Mouse (Mus musculus): ENCODE measurements around the gene Gm42674. TPM values are rescaled to one million over a fixed set of nuclear protein-coding genes. Genes with fewer than 3 reads are reported as not detected.

Gm42674 gene
- polyA plus RNA-seq, 1 experiment from 2014 or later: not detected

DNA sequence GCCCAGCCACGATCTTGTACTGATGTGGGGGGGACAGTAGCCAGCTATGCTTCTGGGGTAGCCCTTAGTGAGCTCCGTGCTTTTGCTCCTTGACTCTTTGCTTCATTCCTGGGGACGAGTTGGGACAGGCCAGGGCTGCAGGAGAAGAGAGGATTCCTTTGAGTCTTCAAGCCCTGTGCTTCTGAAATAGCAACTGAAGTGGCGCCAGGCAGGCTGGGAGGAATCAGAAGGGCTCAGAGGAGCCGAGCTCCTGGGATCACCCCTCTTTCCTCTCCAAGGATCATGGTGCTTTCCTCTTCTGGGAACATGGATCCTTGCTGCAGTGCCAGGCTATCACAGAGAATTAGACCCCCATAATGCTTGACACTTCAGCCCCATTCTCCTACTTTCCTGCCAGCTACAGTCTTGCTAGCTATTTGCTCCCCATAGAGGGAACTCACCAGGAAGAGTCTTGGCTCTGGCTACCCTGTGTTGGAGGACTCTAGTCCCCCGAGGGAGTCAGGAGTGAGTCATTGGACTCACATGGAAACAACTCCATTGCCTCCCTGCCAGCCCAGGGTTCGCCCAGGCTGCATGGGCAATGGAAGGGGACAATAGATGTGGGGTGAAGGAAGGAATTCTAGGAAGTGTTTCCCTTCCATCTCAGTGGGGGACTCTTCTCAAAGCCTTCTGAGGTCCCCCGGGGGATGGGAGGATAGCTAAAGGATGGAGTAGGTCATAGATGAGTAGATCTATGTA lies 1.1 kb upstream of the Gm42674 start:
- H3K9me3 ChIP-seq: no peaks in the 10 kb centered on the region
- peaks cover 9% of the 10 kb centered on the region; the same call in 1 of the 2 replicates for H3K4me1 ChIP-seq (replicated peaks)
- H3K9ac ChIP-seq: no peak overlapping the region
- ATAC-seq (ENCODE audit: low FRiP score): no peak
- H3K27me3 ChIP-seq: no peaks in the 10 kb centered on the region
- no peak overlapping the region for H3K4me2 ChIP-seq
- no peak overlapping the region for H3K27ac ChIP-seq
- no peak overlapping the region for H3K4me3 ChIP-seq
- WGBS: 81% methylated on average over 8 of the region's 8 CpGs
- H3K36me3 ChIP-seq: no peaks in the 10 kb centered on the region

DNA sequence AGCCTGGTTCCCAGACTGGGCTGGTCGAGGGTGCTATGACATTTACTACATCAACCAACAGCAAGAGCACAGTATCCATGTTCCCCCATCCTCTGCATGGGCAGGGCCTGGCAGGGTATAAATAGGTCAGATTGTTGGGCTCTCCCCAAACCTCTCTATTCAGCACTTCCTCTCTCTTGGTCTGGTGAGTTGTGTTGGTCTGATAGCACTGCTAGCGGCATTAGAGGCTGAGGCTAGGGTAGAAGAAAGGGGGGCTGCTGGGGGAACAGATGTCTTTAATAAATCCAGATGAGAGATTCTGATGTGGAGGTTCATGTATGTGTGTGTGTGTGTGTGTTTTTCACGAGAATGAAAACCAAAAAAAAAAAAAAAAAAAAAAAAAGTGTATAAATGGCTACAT lies 1.9 kb downstream of the Gm42674 start, which contains the start of gene S100a4:
TSS of gene S100a4 (plus strand) at position 149 of the 400 bp plus-strand sequence.
- H3K9ac ChIP-seq: no peak within 1 kb of the TSS
- no peaks in the 10 kb centered on the region for H3K9me3 ChIP-seq
- no peak within 1 kb of the TSS for H3K4me2 ChIP-seq
- no peaks in the 10 kb centered on the region for H3K36me3 ChIP-seq
- no peak within 1 kb of the TSS for H3K27ac ChIP-seq
- no peak within 1 kb of the TSS for H3K4me3 ChIP-seq
- ATAC-seq (ENCODE audit: low FRiP score): no peak
- 77% methylated on average over 3 of the region's 3 CpGs for WGBS
- peaks cover 9% of the 10 kb centered on the region; the same call in 1 of the 2 replicates for H3K4me1 ChIP-seq (replicated peaks)
- H3K27me3 ChIP-seq: no peaks in the 10 kb centered on the region

DNA sequence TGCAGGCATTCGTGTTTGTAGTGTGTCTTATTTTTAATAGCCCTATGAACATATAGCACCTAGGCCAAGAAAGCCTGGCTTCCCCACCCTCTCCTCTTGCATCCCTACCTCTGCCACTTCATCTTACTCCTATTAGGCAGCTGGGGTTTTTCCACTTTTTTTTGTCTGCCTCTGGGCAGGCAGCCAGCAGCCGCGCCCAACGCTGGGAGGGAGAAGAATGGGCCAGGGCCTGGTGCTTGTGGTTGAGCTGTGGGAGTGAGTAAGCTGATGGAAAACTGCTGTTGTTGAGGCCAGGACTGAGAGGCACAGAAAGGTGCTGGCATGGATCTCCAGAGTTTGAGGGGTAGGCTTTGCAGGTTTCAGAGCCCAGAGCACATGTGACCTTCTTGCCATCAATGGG lies 2.7 kb downstream of the Gm42674 start:
- H3K9ac ChIP-seq: no peak overlapping the region
- no peaks in the 10 kb centered on the region for H3K36me3 ChIP-seq
- H3K27ac ChIP-seq: no peak overlapping the region
- H3K4me3 ChIP-seq: no peak overlapping the region
- no peaks in the 10 kb centered on the region for H3K9me3 ChIP-seq
- H3K27me3 ChIP-seq: no peaks in the 10 kb centered on the region
- 45% methylated on average over 4 of the region's 4 CpGs for WGBS
- ATAC-seq (ENCODE audit: low FRiP score): peak; percentile 62; the same call in 1 of the 2 replicates
- H3K4me2 ChIP-seq: no peak overlapping the region
- H3K4me1 ChIP-seq (replicated peaks): peaks cover 9% of the 10 kb centered on the region; the same call in 1 of the 2 replicates

DNA sequence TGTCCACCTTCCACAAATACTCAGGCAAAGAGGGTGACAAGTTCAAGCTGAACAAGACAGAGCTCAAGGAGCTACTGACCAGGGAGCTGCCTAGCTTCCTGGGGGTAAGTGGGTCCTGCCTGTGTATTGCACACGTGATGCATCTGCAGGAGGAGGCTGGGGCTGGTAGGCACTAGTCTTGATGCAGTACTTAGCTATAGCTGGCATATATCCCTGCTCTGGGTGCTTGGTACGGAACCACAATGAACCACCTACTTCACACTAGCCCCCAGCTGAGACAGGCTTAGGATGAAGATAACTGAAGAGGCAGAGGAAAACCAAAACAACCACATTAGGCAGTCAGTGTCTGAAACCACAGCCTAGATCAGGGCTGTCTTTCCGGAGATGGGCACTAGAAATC lies 3.3 kb downstream of the Gm42674 start:
- no peak overlapping the region for H3K9ac ChIP-seq
- H3K27ac ChIP-seq: no peak overlapping the region
- no peak for ATAC-seq (ENCODE audit: low FRiP score)
- H3K36me3 ChIP-seq: no peaks in the 10 kb centered on the region
- no peaks in the 10 kb centered on the region for H3K9me3 ChIP-seq
- no peak overlapping the region for H3K4me2 ChIP-seq
- WGBS: 82% methylated on average over 3 of the region's 3 CpGs
- H3K4me3 ChIP-seq: no peak overlapping the region
- no peaks in the 10 kb centered on the region for H3K27me3 ChIP-seq
- H3K4me1 ChIP-seq (replicated peaks): peaks cover 9% of the 10 kb centered on the region; the same call in 1 of the 2 replicates

DNA sequence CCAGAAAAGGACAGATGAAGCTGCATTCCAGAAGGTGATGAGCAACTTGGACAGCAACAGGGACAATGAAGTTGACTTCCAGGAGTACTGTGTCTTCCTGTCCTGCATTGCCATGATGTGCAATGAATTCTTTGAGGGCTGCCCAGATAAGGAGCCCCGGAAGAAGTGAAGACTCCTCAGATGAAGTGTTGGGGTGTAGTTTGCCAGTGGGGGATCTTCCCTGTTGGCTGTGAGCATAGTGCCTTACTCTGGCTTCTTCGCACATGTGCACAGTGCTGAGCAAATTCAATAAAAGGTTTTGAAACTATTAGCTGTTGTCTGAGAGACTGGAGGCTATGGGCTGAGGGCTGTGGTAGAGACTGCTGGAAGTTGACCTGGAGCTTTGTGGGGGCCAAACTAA lies 4.0 kb downstream of the Gm42674 start:
- ATAC-seq (ENCODE audit: low FRiP score): no peak
- H3K27ac ChIP-seq: no peak overlapping the region
- 0 out of 2 replicates have a peak, but pooled peaks cover 1% of the 10 kb centered on the region for H3K27me3 ChIP-seq
- H3K4me2 ChIP-seq: no peak overlapping the region
- no peak overlapping the region for H3K9ac ChIP-seq
- H3K4me3 ChIP-seq: no peak overlapping the region
- H3K9me3 ChIP-seq: no peaks in the 10 kb centered on the region
- peaks cover 9% of the 10 kb centered on the region; the same call in 1 of the 2 replicates for H3K4me1 ChIP-seq (replicated peaks)
- WGBS: 93% methylated on average over 2 of the region's 2 CpGs
- H3K36me3 ChIP-seq: no peaks in the 10 kb centered on the region

DNA sequence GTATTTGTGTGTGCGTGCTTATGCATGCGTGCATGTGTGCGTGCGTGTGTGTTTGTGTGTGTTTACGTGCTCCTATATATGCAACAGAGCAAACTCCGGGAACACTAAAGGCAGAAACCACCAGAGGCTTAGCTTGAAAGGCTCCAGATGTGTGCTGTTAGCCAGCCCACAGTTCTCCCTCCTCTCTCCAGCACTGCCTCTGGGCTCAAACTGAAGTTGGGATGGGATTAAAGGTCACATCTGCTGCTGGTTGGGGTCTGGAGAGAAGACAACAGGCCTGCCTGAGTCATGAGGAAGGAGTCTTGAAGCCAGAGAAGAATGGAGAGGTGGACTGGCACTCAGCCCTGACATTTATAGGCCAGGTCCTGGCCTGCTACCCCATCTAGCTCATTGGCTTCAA lies 4.5 kb downstream of the Gm42674 start:
- Histone ChIP-seq H3K27me3 (0 out of 2 replicates have a peak, but pooled peaks cover 4% of the 10 kb centered on the region), H3K4me1 (replicated peaks) (peaks cover 9% of the 10 kb centered on the region; the same call in 1 of the 2 replicates), H3K4me3 (no peak overlapping the region), H3K27ac (no peak overlapping the region), H3K9ac (no peak overlapping the region), H3K9me3 (no peaks in the 10 kb centered on the region), H3K36me3 (no peaks in the 10 kb centered on the region), H3K4me2 (no peak overlapping the region)
- no peak for ATAC-seq (ENCODE audit: low FRiP score)
- WGBS: 90% methylated on average over 6 of the region's 6 CpGs

DNA sequence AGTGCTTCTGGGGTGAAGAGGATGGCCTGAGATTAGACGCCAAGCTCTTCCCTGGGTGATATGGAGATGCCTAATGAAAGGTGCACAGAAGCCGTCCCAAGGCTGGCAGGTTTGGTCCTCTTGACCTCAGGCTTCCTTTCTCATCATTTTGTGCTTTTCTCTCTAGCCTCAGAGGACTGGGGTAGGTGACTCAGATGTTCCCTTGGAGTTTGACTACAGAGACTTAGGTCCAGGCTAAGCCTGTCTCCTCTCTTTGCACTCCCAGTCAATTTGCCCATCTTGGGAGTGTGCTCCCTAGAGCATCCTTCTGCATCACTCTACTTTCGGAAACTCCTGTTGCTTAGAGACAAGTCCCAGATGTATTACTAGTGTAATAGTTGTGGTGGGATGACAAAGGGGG lies 5.7 kb downstream of the Gm42674 start:
- no peaks in the 10 kb centered on the region for H3K36me3 ChIP-seq
- H3K4me2 ChIP-seq: no peak overlapping the region
- WGBS: 85% methylated on average over 3 of the region's 3 CpGs
- H3K4me1 ChIP-seq (replicated peaks): peaks cover 9% of the 10 kb centered on the region; the same call in 1 of the 2 replicates
- no peak overlapping the region for H3K9ac ChIP-seq
- no peak for ATAC-seq (ENCODE audit: low FRiP score)
- no peak overlapping the region for H3K27ac ChIP-seq
- no peaks in the 10 kb centered on the region for H3K9me3 ChIP-seq
- no peak overlapping the region for H3K4me3 ChIP-seq
- H3K27me3 ChIP-seq: 0 out of 2 replicates have a peak, but pooled peaks cover 4% of the 10 kb centered on the region

DNA sequence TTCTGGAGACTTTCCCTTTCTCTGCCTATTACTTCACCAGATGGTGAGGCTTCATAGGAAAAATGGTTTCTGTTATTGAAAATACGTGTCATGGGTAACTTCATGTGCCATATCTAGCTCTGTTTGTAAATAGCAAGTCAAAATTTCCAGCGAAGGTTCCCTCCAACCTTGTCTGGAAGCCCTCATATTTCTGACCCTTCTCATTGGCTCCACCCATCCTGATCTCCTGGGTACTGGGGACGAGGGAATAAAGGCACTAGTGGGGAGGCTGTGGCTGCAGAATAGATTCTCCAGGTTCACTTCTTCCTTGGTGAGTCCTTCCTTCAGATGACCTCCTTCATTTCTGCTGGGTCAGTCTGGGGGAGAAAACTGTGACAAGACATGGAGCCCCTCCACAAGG lies 6.5 kb downstream of the Gm42674 start, which contains the start of gene S100a5:
TSS of gene S100a5 (plus strand) at position 301 of the 400 bp plus-strand sequence.
- Histone ChIP-seq H3K4me1 (replicated peaks) (peaks cover 15% of the 10 kb centered on the region), H3K27me3 (peaks cover 6% of the 10 kb centered on the region), H3K9me3 (no peaks in the 10 kb centered on the region), H3K27ac (no peak within 1 kb of the TSS), H3K4me2 (no peak within 1 kb of the TSS), H3K4me3 (no peak within 1 kb of the TSS), H3K36me3 (no peaks in the 10 kb centered on the region), H3K9ac (no peak within 1 kb of the TSS)
- WGBS: 71% methylated on average over 3 of the region's 3 CpGs
- no peak for ATAC-seq (ENCODE audit: low FRiP score)

DNA sequence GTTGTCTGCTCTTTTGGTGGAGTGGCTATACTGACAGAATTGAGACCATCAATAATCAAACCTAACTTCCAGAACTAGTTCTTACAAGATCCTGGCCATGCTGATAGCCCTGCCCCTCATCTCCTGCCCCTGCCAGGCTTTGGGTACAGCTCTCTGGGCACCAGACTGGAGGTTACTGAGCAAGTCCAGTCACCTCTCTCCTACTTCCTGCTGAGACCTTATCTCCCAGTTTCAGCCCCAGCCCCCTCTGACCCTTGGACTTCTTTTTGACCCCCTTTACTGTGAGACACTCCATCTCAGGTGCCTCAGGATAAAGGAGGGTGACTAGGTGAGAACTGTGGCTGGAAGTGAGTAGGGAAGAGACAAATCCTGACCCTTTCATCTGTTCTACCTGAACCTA lies 7.4 kb downstream of the Gm42674 start:
- H3K36me3 ChIP-seq: no peaks in the 10 kb centered on the region
- H3K4me1 ChIP-seq (replicated peaks): peaks cover 18% of the 10 kb centered on the region
- H3K9me3 ChIP-seq: no peaks in the 10 kb centered on the region
- no peak overlapping the region for H3K9ac ChIP-seq
- no peak for ATAC-seq (ENCODE audit: low FRiP score)
- no peak overlapping the region for H3K4me3 ChIP-seq
- H3K4me2 ChIP-seq: no peak overlapping the region
- peaks cover 13% of the 10 kb centered on the region for H3K27me3 ChIP-seq
- no peak overlapping the region for H3K27ac ChIP-seq

DNA sequence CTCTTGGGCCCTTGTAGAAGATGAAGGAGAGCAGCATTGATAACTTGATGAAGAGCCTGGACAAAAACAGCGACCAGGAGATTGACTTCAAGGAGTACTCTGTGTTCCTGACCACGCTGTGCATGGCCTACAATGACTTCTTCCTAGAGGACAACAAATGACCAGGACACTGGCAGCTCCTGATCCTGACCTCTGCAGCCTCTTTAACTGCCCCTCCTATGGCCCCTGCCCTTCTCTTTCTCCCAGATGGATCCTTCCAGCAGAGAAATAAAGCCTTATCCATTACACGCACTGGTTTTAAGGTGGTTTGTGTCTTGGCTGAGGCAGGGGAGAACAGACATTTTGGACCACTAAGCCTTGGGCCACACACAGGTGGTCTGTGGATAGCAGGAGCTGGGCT lies 9.8 kb downstream of the Gm42674 start:
- 84% methylated on average over 3 of the region's 3 CpGs for WGBS

DNA sequence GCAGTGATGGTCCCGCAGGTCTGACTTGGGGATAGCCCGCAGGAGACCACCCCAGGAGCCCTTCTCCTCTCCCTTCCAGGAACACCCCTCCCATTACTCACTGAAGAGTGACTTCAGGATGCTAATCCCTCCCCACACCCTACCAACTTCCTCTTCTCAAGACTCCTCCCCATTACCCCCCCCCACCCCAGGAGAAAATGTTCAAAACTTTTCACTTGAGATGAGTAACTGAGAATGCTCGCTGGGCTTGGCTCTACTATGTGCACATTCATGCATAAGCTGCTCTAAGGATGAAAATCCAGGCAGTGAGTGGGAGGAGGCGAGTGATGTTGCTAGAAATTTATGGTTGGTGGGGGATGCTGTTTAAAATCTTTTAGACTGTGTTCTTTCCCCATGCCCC lies 10.4 kb downstream of the Gm42674 start:
- H3K27me3 ChIP-seq: peaks cover 18% of the 10 kb centered on the region
- H3K4me3 ChIP-seq: no peak overlapping the region
- H3K9ac ChIP-seq: no peak overlapping the region
- no peaks in the 10 kb centered on the region for H3K9me3 ChIP-seq
- no peak overlapping the region for H3K4me2 ChIP-seq
- ATAC-seq (ENCODE audit: low FRiP score): no peak
- no peak overlapping the region for H3K27ac ChIP-seq
- peaks cover 10% of the 10 kb centered on the region for H3K4me1 ChIP-seq (replicated peaks)
- WGBS: 69% methylated on average over 4 of the region's 4 CpGs
- H3K36me3 ChIP-seq: no peaks in the 10 kb centered on the region

More for the DNA sequence above, 9.8 kb downstream of the Gm42674 start:
- peaks cover 10% of the 10 kb centered on the region for H3K4me1 ChIP-seq (replicated peaks)
- H3K36me3 ChIP-seq: no peaks in the 10 kb centered on the region
- ATAC-seq (ENCODE audit: low FRiP score): no peak
- H3K9ac ChIP-seq: no peak overlapping the region
- no peak overlapping the region for H3K27ac ChIP-seq
- peaks cover 18% of the 10 kb centered on the region for H3K27me3 ChIP-seq
- H3K4me2 ChIP-seq: no peak overlapping the region
- no peaks in the 10 kb centered on the region for H3K9me3 ChIP-seq
- H3K4me3 ChIP-seq: no peak overlapping the region

DNA sequence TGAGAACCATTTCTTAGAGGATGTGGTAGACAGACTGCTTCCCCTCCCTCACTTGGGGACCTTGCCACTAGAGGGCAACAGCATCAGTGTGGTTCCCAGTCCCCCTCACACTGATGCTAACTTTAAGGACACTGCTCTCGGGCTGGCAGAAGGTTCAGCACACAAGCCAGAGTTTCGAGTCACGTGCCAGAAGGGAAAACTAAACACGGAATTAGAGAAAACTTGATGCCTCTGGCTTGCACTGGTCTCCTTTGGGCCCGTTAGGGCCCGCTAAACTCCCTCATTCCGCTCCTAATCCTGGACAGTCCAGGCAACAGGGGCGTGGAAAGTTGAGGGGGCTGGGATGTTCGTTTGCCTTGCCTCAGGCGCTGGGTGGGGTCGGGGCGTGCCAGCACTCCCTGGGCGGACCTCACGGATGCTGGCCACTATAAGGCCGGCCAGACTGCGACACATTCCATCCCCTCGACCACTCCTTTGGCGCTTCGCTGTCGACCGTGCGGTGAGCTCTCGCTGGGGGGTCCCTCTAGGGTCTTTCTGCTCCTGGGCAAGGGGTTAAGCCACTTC lies 11.1 kb downstream of the Gm42674 start, which contains the start of gene S100a6:
TSS of gene S100a6 (plus strand) at position 155 of the 564 bp plus-strand sequence.
- H3K9ac ChIP-seq: peak within 1 kb of the TSS; percentile 20; the same call in 1 of the 2 replicates
- ATAC-seq (ENCODE audit: low FRiP score): peak; percentile 73
- WGBS: 1% methylated on average over 23 of the region's 23 CpGs

More for the DNA sequence above, 11.1 kb downstream of the Gm42674 start, which contains the start of gene S100a6:
- H3K36me3 ChIP-seq: no peaks in the 10 kb centered on the region
- H3K9me3 ChIP-seq: no peaks in the 10 kb centered on the region
- peak within 1 kb of the TSS; percentile 62 for H3K4me2 ChIP-seq
- H3K4me1 ChIP-seq (replicated peaks): peaks cover 10% of the 10 kb centered on the region
- H3K27me3 ChIP-seq: peaks cover 18% of the 10 kb centered on the region
- H3K27ac ChIP-seq: no peak within 1 kb of the TSS
- peak within 1 kb of the TSS; percentile 31 for H3K4me3 ChIP-seq
